Mouse (Mus musculus): Measurements from ENCODE around the gene Atl3.

DNA sequence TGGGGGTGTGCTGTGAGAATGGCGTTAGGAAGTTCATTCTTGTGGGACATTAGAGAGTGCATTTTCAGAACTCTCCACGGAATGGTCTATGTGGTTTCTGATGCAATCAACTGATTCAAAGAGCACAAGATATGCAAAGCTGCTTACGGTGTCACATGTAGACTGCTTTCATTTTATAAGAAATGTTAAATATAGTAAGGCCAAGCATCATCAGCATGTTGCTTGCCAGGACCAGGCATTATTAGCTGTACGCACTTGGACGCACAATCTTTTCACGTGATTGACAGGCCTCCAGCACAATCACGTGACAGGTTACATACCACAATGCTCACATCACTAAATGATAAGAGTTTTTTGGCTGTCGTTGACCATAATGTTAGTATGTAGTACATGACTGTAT lies 6.2 kb upstream of the Atl3 start:
- TF ChIP-seq CTCF (IDR thresholded peaks at IDR 0.05; ENCODE audit: low read depth, low read length) (no peak), TAL1 (conservative IDR thresholded peaks at IDR 0.05; ENCODE audit: low read depth, low read length) (no peak), GATA1 (IDR thresholded peaks at IDR 0.05; ENCODE audit: borderline replicate concordance, low read length) (no peak), GATA2 (IDR thresholded peaks at IDR 0.05; ENCODE audit: borderline replicate concordance, low read depth, low read length) (no peak)

Data from G1E (cell line).